Mouse (Mus musculus): Measurements from ENCODE around the gene Skida1. TPM values are rescaled to one million over a fixed set of nuclear protein-coding genes. Genes with fewer than 3 reads are reported as not detected.

Gene Skida1
- polyA plus RNA-seq, 2 experiments from 2014 or later, result 0.74 TPM; not detected in 1

DNA sequence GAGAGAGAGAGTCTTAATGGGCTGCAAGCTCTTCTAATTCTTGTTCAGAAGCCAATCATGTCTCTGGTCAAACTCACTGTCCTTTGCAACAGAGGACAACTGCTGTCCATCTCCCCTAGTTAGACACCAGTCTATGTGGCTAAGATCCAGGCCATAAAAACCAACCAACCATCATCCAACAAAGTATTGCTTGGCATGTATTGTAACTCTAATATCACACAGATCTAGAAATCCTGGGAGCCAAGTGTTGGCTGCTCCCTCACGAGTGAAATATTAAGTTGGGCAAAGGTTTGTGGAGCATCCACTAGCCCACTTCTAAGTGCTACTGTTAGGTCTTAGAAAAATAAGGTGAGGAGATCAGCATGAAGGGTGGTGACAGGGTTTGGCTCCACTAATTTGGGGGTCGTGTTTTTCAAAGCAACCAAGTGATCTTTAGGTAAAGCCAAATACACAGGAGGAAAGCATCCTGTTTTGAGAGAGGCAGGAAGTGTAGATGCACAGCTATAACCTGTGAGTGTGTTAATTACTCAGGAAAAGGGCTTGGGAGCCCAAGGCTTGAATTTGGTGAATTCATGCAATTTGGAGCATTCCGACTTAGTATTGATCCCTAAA is 10.6 kb downstream of the Skida1 start:
- ATAC-seq, result no peak

DNA sequence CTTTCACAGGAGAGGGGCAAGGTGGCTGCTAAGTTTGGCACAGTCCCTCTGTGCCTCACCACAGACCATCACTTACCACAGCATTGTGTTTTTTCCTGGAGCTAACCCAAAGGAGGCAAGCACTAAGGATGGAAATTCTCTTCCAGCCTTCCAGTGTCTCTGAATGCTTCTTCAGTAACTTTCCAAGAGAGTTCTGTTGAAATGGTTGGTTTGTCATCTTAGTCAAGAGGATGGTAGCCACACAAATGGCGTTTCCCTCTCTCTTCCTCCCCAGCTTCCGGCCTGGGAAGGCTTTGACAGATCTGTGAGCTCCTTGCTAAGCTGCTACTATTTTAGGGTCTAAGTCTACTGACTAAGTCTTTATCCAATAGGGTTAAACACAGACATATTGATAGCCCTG is 11.4 kb downstream of the Skida1 start, which contains the start of gene A930004D18Rik:
A930004D18Rik (minus strand) TSS at position 247 of the 400 bp plus-strand sequence.
- no peak for ATAC-seq

GRCm38 (mm10) chr2:18034371-18035250 is 14.2 kb downstream of the Skida1 start:
- ATAC-seq, result no peak

DNA sequence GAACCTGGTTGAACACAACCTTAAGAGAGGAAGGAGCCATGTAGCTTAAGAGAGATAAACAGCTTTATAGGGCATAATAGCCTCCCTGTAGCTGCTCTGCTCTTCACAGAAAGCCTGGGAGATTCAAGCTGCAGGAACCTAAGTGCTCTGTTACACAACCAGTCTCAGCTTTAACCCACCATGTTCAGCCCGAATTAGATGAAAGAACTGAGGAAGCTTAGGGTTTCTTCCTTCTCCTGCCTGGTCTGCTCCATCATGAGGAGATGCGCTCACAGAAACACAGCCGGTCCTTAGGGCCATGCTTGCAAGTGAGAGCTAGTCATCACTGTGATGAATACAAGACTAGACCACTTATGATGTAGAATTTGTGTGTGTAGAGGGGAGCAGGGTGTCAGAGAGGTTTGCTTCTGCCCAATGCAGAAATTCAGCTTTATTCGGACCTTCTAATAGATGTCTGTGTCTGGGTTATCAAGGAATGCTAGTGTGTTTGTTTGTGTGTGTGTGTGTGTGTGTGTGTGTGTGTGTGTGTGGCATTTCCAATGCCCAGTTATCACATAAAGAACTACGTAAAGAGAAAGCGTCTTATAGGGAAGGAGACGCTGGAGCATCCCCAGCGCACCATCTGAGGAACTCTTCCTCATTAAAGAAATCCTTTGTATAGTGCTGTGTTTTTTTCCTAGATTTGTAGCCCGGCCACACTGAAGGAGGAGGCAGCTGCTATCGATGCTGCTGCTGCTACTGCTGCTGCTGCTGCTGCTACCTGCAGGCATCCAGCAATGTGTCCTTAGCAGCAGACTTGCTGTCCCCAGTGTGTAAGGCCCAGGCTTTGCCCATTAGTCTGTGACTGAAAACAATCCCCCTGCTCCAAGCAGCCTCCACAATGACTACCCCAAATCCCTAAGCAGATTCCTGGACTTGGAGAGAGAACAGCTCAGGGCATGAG is 15.4 kb downstream of the Skida1 start:
- no peak for ATAC-seq

- no peak for ATAC-seq
These were observed 16.3 kb downstream of the Skida1 start for GRCm38 (mm10) chr2:18032538-18032895.

DNA sequence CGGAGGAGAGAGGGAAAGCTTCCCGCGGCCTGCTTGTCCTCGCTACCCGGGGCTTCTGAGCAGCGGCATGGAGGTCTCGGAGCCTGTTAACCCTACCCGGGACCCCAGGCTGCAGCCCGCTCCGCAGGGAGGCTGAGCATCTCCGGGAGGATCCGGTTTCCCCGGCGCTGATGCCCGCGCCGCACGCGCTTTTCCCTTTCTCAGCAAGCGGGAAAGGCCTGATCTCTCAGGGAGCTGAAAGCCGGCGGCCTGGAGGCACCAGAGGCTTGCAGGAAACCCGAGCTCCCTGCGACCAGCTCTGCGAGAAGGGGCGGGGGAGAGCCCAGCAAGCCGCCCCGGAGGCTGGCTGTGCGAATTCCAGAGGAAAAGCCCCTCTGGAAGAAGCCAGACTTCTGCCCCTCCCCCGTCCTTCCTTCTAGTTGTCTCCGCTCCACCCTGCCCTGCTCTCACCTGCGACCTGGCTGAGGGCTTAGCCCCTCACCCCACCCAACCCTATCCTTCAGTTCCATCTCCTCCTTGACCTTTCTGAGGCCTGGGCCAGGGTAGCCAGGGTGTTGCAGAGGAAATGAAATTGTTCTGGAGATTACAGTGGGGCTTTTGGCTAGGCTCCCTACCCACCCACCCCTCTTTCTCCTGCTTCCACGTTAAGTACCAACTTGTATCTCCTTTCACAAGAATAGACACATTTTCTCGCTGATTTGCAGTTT is 16.9 kb downstream of the Skida1 start:
- no peak for ATAC-seq

- no peak for ATAC-seq
These were observed 17.5 kb downstream of the Skida1 start for GRCm38 (mm10) chr2:18031271-18031821.

DNA sequence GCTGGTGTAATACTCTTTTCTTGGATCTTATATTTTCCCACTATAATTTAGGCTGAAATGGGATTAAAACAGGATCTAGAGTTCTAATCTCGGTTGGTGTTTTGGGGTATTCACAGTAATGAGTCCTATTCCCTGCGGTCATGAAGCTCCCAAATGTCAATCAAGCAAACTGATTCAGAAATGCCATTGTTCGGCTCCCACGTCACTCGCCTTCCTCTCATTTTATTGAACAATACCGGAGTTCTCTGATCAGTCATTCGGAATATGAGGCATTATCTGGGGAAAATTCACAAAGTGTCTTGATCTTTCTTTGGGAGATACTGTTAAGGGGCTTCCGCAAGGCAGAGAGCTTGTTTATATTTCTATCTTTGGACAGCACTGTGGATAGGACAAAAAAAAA is 18.3 kb downstream of the Skida1 start:
- ATAC-seq, result no peak

GRCm38 (mm10) chr2:18029656-18030055 is 19.2 kb downstream of the Skida1 start:
- ATAC-seq, result no peak

DNA sequence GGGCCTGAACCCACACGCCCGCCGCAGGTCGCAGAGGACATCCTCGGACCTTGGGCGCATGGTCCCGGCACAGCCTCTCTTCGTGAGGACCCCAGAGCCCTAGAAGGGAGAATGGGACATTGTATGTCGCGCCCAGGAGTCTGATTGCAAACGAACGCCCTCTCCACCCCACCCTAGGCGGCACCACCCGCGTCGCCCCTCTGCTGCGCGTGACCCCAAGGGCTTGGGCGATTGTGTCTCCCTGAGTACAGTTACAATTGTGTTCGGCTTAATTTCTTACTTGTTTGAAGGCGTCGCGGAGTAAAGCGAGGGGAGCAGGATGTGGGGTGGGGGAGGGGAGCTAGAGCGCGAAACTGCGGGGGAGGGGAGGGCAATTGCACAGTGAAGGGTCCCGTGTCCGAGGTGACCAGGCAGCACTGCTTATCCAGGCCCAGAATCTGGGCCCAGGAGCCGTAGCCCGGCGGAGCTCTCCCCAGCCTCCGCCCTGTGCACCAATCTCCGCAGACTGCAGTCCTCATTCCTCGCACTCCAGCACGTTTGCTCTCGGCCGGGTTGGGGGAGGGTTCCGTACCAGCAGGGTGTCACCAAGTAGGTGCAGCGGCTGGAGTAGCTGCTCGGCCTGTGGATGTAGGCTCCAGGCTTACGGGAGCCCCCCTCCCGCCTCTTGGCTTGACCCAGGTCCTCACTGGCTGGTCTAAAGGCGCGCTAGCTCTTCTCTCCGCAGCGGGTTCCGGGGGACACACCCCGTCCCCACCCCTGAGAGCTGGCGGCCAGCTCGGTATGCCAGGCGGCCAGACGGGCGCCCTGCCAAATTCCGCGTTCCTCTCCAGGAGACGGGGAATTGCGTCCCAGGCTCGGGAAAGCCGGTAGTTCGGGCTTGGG is 20.5 kb downstream of the Skida1 start:
- peak; percentile 32 for ATAC-seq

- peak; percentile 84 for ATAC-seq
These were observed 21.3 kb downstream of the Skida1 start for GRCm38 (mm10) chr2:18027448-18028139.

DNA sequence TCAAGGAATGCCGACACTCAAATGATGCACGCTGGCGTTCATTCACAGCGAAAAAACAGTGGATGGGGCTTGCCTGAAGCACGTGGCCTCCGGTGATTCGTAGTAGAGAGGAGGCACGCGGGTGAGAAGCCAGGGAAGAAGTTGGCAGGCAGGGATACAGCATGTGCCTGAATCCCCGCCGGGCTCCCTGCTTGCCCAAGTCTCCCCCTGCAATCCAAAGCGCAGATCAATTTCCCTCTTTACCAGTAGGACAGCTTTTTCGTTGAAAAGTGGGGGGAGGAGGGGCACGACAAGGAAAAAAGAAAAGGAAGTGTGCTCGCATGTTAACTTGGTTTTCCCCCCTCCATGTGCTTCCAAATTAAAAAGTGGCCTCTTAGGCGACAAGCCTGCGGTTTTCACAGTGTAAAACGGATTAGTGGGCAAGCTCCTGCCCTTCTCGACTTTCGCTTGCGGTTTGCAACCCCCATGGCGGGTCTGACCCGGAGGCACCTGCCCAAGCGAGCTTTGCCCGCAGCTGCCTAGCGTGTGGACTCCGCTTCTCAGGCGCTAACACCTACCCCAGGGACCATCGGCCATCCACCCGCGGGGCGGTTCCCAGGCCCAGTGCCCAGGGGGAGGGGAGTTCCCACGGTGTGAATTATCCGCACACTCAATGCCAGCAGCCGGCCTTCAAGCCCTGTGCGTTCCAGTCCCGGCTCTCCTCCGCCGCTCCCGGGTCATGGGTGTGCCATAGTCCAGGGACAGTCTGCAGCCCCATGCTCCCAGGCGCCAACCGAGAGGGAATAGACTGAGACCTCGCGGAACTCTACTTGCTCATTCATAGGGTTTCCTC is 22.5 kb downstream of the Skida1 start:
- ATAC-seq, result no peak

- ATAC-seq, result no peak
These were observed 23.1 kb downstream of the Skida1 start for GRCm38 (mm10) chr2:18025781-18026115.

DNA sequence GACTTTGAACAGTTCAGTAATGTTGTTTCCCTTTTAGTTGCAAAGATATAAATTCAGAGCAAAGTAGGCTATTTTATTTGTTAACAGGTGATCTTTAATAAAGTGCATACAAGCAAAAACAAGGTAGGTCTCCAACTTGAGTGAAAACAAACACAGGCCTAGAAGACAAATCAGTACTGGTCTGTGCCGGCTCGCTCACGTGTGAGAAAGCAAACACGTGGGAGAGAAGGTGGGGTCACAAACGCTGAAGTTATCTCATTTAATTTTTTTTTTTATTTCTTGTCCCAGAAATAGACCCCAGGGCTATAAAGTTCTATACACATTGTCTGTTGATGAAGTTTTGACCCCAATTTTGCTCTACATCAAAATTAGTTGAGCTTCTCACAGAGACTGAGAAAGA is 23.7 kb downstream of the Skida1 start:
- ATAC-seq, result no peak

DNA sequence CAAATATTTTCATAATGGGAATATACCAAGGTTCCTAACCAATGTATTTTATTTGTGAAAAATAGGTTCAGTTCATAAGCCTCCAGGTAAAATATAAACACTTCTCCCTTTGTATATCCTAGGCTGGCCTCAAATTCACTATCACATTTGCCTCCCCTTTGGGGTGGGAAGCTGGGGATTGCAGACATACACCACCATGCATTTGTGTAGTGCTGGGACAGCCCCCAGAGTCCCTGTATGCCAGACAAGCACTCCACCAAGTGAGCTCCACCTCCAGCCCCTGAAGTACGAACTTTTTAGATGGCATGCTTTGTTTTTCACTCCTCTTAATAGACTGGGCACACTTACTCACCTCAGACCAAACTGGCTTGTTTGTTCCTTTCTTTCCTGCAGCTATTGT is 26.0 kb downstream of the Skida1 start:
- no peak for ATAC-seq

- no peak for ATAC-seq
These were observed 29.7 kb downstream of the Skida1 start for GRCm38 (mm10) chr2:18019122-18019521.

- no peak for ATAC-seq
These were observed 31.5 kb downstream of the Skida1 start for GRCm38 (mm10) chr2:18017321-18017720.

GRCm38 (mm10) chr2:18016639-18017038 is 32.2 kb downstream of the Skida1 start:
- no peak for ATAC-seq

DNA sequence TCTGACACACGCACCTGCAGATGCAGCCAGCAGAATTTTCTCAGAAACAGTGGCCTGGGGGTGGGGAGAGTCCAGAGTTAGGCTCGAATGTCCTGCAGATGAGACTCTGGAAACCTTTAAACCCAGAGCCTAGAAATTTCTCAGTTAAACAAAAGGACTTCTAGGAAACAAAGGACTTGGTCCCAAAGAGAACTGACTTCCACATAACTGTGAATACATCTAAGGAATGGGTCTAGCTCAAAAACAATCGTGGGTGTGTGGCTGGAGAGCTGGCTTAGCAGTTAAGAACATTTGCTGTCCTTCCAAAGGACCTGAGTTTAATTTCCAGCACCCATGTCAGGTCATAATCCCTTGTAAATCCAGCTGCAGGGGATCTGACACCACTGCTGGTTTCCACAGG is 33.3 kb downstream of the Skida1 start:
- ATAC-seq, result no peak

DNA sequence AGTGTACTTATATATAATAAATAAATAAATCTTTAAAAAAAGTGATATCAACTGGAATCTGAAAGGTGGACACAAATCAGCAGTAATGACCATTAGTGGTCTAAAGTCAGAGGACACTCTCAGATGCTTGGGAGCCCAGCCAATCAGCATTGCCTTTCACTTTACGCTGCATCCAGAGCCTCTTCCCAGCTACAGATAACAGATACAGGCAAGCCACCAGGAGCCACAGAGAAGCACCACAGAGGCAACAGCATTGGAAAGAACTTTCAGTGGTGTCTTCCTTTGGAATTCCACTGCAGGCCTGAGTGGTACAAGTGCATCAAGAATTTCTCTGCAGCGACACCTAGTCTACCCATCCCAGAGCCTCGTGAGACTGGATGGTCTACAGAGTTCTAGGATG is 36.0 kb downstream of the Skida1 start:
- no peak for ATAC-seq
